Mouse (Mus musculus) E14TG2a.4 (cell line): Measurements from ENCODE around the gene Plekhm3.
A peak's percentile ranks its signal among the peaks of the same experiment; 100 is the strongest.
"Not testable (repeated sequence)": the region's sequence is repeated elsewhere in the genome, so short reads cannot be mapped to it uniquely, and the experiment has no call there.

Experiments used
- H3K27me3 ChIP-seq: 2 replicates; pipeline ENCODE4 v1.6.1; 2014; ENCODE audit warnings: low read length, control low read depth; ENCODE audit not compliant: insufficient read depth
- H3K36me3 ChIP-seq: 2 replicates; pipeline ENCODE4 v1.6.1; 2014; ENCODE audit warnings: low read length, control low read depth; ENCODE audit not compliant: insufficient read depth
- H3K4me1 ChIP-seq: replicated peaks from 2 replicates; pipeline ENCODE4 v1.6.1; 2014; ENCODE audit warnings: low read depth, low read length, control low read depth
- H3K4me3 ChIP-seq: replicated peaks from 2 replicates; pipeline ENCODE4 v1.5.1; 2014; ENCODE audit warnings: mild to moderate bottlenecking, low read length
- H3K9me3 ChIP-seq: 2 replicates; pipeline ENCODE4 v1.6.1; 2014; ENCODE audit warnings: low read length, control low read depth
- CTCF ChIP-seq: conservative IDR thresholded peaks from 2 replicates; pipeline ENCODE4 v1.5.1; 2014; ENCODE audit warnings: low read length
- NANOG ChIP-seq: IDR thresholded peaks from 2 replicates; pipeline ENCODE4 v1.6.1; 2014; ENCODE audit warnings: borderline replicate concordance, low read length, mixed read lengths
- POU5F1 ChIP-seq: IDR thresholded peaks from 2 replicates; pipeline ENCODE4 v1.6.1; 2014; ENCODE audit warnings: low read length, borderline replicate concordance

The Plekhm3 gene

DNA sequence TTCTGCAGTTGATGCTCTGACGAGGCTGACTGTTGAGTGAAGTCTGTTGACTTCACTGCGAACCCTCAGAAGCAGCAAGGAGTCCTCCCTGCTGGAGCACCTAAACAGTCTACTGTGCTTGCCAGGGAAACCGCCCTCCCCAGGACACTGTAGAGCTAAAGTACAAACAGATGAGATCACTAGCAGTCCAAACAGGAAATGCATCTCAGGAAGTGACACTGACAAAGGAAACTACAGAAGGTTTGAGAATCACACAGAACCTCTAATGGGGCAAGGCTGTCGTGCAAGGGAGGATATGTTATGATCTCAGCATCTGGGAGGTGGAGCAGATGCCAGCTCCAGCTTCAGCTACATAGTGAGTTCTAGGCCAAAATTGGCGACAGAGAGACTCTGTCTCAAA is 14.1 kb upstream of the Plekhm3 start:
- Histone ChIP-seq H3K4me3 (no peak overlapping the region), H3K9me3 (peaks cover 36% of the 10 kb centered on the region), H3K4me1 (peaks cover 6% of the 10 kb centered on the region), H3K27me3 (no peaks in the 10 kb centered on the region), H3K36me3 (no peaks in the 10 kb centered on the region)
- TF ChIP-seq CTCF (no peak), POU5F1 (no peak), NANOG (no peak)

DNA sequence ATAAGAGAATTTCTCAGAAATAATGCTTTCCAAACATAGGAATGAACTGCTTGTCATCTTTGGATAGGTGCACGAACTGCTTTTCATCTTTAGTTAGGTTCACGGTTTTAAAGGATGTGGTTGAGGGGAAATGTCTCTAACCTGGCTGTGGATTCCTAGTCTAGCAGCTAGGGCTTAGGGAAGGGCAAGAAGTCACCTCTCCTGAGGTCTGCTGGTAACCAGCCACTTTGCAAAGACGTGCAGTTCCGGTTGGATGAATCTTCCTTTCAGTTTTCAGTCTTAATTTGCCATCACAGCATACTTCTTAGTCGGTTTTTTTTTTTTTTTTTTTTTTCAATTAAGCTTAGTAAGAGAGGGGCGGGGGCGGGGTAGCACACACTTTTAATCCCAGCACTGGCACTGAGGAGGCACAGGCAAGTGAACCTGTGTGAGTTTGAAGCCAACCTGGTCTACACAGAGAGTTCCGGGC is 431 bp upstream of the Plekhm3 start:
- no peak for TF ChIP-seq POU5F1
- no peak for TF ChIP-seq NANOG
- no peak for TF ChIP-seq CTCF
- H3K36me3 ChIP-seq = no peaks in the 10 kb centered on the region
- peaks cover 21% of the 10 kb centered on the region for H3K4me1 ChIP-seq
- H3K4me3 ChIP-seq = peak overlapping the region; percentile 86
- no peaks in the 10 kb centered on the region for H3K27me3 ChIP-seq
- H3K9me3 ChIP-seq = peaks cover 26% of the 10 kb centered on the region

DNA sequence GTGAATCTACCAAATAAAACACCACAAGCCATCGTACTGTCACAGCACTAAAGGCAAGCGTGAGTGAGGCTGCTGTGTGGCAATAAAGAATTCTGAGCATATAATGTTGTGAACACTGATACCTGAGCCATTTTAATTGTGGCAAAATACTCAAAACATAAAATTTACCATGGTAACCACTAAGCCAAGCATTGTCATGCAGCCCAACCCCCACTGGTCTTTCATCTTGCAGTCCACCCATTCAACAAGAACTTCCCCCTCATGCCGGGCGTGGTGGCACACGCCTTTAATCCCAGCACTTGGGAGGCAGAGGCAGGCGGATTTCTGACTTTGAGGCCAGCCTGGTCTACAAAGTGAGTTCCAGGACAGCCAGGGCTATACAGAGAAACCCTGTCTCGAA is 1.8 kb downstream of the Plekhm3 start:
- peaks cover 32% of the 10 kb centered on the region for H3K4me1 ChIP-seq
- peaks cover 21% of the 10 kb centered on the region for H3K9me3 ChIP-seq
- not testable (repeated sequence) for H3K4me3 ChIP-seq, H3K36me3 ChIP-seq, H3K27me3 ChIP-seq

DNA sequence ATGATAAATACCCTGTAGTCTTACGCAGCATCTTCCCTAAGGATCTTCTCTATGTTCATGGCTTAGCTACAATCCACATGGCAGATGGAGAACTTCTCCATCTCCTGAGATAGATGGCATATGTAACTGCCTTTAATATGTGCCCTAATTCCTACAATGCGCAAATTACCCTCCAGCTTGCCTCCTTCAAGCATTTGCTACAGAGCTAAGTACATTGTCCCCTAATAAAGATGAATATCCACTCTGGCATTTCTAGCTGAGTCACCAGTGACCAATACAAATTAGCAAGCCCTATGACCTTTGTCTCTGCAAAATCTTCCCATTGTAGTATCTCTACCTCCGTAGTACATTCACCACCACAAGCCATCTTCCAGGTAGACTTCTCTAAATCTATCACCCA is 6.4 kb downstream of the Plekhm3 start:
- TF ChIP-seq POU5F1 = no peak
- no peaks in the 10 kb centered on the region for H3K27me3 ChIP-seq
- peaks cover 31% of the 10 kb centered on the region for H3K4me1 ChIP-seq
- no peak overlapping the region for H3K4me3 ChIP-seq
- no peaks in the 10 kb centered on the region for H3K36me3 ChIP-seq
- H3K9me3 ChIP-seq = no peaks in the 10 kb centered on the region

DNA sequence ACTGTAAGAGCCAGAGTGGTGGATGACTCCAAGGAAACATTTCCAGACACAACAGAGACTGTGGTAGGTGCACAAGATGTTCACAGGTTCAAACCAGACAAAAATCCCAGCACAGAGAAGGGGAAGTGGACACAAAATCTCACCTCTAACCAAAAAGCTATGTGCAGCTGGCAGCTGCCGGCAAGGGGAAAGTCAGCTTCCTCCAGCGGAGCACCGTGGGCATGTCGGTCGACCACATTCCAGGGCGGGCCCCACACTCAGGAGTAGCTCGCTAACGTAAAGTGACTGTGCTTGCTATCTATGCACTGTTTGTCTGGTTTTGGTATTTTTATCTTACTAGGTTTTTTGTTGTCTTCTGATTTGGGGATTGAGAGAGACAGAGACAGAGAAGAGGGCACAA is 7.2 kb downstream of the Plekhm3 start:
- Histone ChIP-seq H3K9me3 (no peaks in the 10 kb centered on the region), H3K27me3 (no peaks in the 10 kb centered on the region), H3K4me3 (no peak overlapping the region), H3K4me1 (peaks cover 23% of the 10 kb centered on the region), H3K36me3 (no peaks in the 10 kb centered on the region)
- TF ChIP-seq NANOG (no peak), POU5F1 (no peak), CTCF (no peak)

DNA sequence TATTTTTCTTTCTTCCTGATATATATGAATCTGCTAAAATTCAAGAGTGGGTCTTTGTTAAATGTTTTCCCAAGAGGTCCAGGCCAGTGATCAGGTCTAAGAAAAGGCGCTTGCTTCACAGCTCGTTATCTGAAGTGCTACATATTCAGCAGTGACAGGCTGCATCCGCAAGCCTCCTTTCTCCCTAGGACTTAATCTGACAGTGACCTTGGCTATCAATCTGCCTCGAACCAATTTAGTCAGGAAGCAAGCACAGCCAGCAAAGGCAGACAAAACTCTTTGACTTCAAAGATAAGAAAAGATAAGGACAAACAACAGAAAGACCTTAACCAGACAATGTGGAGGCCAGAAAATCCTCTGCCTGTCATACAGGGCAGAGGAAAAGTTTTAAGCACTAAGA is 10.5 kb downstream of the Plekhm3 start:
- peaks cover 21% of the 10 kb centered on the region for H3K4me1 ChIP-seq
- H3K4me3 ChIP-seq = no peak overlapping the region
- no peak for TF ChIP-seq NANOG
- no peak for TF ChIP-seq POU5F1
- TF ChIP-seq CTCF = no peak
- no peaks in the 10 kb centered on the region for H3K36me3 ChIP-seq
- no peaks in the 10 kb centered on the region for H3K27me3 ChIP-seq
- no peaks in the 10 kb centered on the region for H3K9me3 ChIP-seq

DNA sequence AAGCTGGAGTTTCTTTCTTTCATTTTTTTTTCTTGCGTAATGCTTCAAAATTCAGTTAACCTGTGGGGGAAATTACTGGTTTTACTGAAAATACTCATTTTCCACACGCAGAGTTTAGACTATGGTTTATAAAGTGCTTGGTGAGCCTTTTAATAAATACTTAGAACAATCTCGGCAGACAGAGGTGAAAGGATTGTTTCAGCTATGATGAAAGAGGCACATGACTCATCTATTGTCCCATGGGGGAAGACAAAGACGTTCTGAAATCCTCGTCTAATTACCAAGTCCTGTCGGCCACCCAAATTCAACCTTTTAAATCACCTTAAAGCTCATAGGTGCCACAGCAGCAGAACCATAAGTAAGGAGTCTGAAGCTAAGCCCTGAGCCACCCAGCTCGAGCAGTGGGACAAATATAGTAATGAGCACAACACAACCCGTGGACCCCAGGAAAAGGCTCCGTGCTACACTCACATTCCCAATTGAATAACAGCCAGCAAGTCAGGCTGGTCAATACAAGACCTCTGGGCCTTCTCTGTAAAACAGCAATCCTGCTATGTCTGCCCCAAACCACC is 11.3 kb downstream of the Plekhm3 start:
- no peaks in the 10 kb centered on the region for H3K9me3 ChIP-seq
- no peak for TF ChIP-seq POU5F1
- TF ChIP-seq CTCF = no peak
- no peak for TF ChIP-seq NANOG

DNA sequence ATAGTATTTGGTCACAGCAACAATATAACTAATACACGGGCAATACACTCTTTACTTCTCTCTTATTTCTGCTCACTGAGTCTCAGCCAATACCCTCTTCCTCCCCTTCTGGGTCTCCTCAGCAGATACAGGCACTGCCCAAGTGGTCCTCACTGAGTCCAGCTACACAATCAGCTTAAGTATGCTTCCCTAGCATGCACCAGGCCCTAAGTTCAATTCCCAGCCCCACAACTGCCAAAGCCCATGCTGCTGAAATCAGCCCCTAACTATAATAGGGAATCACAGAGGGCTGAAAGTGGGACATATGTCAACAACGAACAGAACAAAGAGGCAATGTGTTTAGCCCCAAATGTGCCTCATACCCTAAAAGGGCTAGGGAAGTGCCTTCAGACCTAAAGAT is 11.9 kb downstream of the Plekhm3 start:
- no peaks in the 10 kb centered on the region for H3K36me3 ChIP-seq
- TF ChIP-seq CTCF (no peak), NANOG (no peak), POU5F1 (no peak)
- peaks cover 9% of the 10 kb centered on the region for H3K4me1 ChIP-seq
- H3K27me3 ChIP-seq = no peaks in the 10 kb centered on the region
- no peaks in the 10 kb centered on the region for H3K9me3 ChIP-seq
- no peak overlapping the region for H3K4me3 ChIP-seq

More for the DNA sequence above, 11.3 kb downstream of the Plekhm3 start:
- H3K4me1 ChIP-seq = peaks cover 14% of the 10 kb centered on the region
- H3K36me3 ChIP-seq = no peaks in the 10 kb centered on the region
- no peaks in the 10 kb centered on the region for H3K27me3 ChIP-seq
- no peak overlapping the region for H3K4me3 ChIP-seq

DNA sequence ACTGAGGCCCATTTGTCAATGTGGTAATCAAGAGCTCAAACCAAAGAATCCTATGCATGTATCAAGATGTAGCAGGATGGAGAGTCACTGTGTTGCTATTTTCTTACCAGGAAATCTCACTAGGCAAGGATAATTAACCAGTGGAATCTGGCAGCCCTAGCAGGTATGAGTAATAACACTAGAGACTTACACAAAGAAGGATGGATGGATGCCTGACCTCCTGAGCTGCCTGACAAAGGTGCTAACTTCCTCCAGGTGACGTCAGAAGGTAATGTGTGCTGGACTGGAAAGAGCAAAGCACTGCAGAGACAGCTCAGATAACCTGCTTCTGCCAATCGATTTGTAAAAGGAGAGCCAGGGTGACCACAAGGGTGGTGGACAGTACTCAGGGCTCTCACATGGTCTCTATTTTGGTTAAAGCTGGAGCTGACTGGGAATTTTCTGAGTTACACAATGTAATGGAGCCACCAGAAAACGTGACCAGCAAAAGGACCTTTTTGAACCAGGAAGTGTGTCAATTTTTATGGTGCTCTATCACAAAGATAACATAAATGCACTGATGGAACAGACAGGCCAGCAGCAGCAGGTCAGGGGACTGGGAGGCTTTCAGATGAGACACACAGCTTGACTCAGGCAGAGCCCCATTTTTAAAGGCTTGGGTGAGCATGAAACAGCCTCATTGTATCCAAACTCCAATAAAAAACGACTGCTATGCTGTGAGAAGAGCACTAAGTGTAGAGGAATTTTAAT is 14.4 kb downstream of the Plekhm3 start:
- no peaks in the 10 kb centered on the region for H3K27me3 ChIP-seq
- H3K9me3 ChIP-seq = no peaks in the 10 kb centered on the region
- TF ChIP-seq NANOG (no peak), CTCF (no peak), POU5F1 (no peak)
- no peak overlapping the region for H3K4me3 ChIP-seq
- H3K4me1 ChIP-seq = no peaks in the 10 kb centered on the region
- peaks cover 8% of the 10 kb centered on the region; the same call in 1 of the 2 replicates for H3K36me3 ChIP-seq
